Mouse (Mus musculus) myocyte (in vitro differentiated cells): ENCODE results near the gene Fabp3.

Experiments
- POLR2A ChIP-seq: IDR thresholded peaks from one replicate; pipeline ENCODE4 v1.6.1; 2011; ENCODE audit warnings: low read depth, mild to moderate bottlenecking, control low read depth, moderate library complexity; ENCODE audit not compliant: insufficient read length
- SRF ChIP-seq: IDR thresholded peaks from one replicate; pipeline ENCODE4 v1.6.1; 2011; ENCODE audit warnings: low read depth; ENCODE audit not compliant: control insufficient read depth, insufficient read length
- TCF12 ChIP-seq: IDR thresholded peaks from one replicate; pipeline ENCODE4 v1.6.1; 2011; ENCODE audit warnings: mild to moderate bottlenecking, control low read depth; ENCODE audit not compliant: poor library complexity, insufficient read depth, severe bottlenecking
- USF1 ChIP-seq: IDR thresholded peaks from one replicate; pipeline ENCODE4 v1.6.1; 2011; ENCODE audit warnings: low read depth, mild to moderate bottlenecking, control low read depth, moderate library complexity

DNA sequence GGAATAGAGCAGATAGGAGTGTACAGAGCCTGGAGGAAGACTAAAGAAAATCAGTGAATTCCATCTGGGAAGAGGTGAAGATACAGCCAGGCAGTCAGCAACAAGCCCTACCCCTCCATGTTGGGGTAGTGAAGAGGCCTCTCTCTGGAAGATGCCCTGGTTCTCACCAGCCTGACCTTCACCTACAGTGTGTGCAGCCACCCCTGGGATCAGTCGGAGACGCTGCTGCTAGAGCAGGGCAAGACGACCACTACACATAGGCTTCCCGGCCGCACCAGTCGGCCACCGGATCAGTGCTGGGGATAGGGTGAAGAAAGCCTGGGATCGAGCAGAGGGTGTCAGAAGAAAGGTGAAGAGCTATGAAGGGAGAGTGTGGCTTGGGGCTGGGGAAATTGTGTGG, 859 bp downstream of the Fabp3 start:
- TF ChIP-seq TCF12: no peak
- TF ChIP-seq POLR2A: no peak
- TF ChIP-seq USF1: no peak
- TF ChIP-seq SRF: no peak
